Mouse (Mus musculus) heart, adult 9 months (tissue): Measurements from ENCODE around the gene Ssbp1.

Source experiments
- DNase-seq, 2 experiments: peaks; one replicate each; pipeline ENCODE4 v3.0.0; 2022; ENCODE audit warnings: low spot score in 2 of 2

The Ssbp1 gene

GRCm38 (mm10) chr6:40470916-40471719, at the start of gene Ssbp1:
Gene Ssbp1, plus strand, starts transcription at chr6:40471352.
- peak; percentile 86 to 92 for DNase-seq

- peak in 1 of 2 experiments; percentile 11 for DNase-seq
Observed at GRCm38 (mm10) chr6:40423013-40423412, 48.1 kb upstream of the Ssbp1 start.

- DNase-seq = peak in 1 of 2 experiments; percentile 24
Observed at GRCm38 (mm10) chr6:40423774-40424173, 47.4 kb upstream of the Ssbp1 start.

- DNase-seq = no peak
Observed at GRCm38 (mm10) chr6:40427441-40427840, 43.7 kb upstream of the Ssbp1 start.

- no peak for DNase-seq
Observed at GRCm38 (mm10) chr6:40428696-40429095, 42.5 kb upstream of the Ssbp1 start.

- no peak for DNase-seq
Observed at GRCm38 (mm10) chr6:40429521-40429931, 41.6 kb upstream of the Ssbp1 start.

GRCm38 (mm10) chr6:40430251-40430650, 40.9 kb upstream of the Ssbp1 start:
- DNase-seq = peak in 1 of 2 experiments; percentile 6

- DNase-seq = no peak
Observed at GRCm38 (mm10) chr6:40430878-40431277, 40.3 kb upstream of the Ssbp1 start.

- no peak for DNase-seq
Observed at GRCm38 (mm10) chr6:40431356-40431755, 39.8 kb upstream of the Ssbp1 start.

- DNase-seq = no peak
Observed at GRCm38 (mm10) chr6:40431812-40432211, 39.3 kb upstream of the Ssbp1 start.

GRCm38 (mm10) chr6:40432346-40433275, 38.5 kb upstream of the Ssbp1 start:
- DNase-seq = no peak

- DNase-seq = no peak
Observed at GRCm38 (mm10) chr6:40434697-40435096, 36.5 kb upstream of the Ssbp1 start.

- DNase-seq = peak; percentile 7 to 14
Observed at GRCm38 (mm10) chr6:40435151-40436046, 35.8 kb upstream of the Ssbp1 start.

- DNase-seq = peak; percentile 75 to 77
Observed at GRCm38 (mm10) chr6:40436047-40436483, 35.1 kb upstream of the Ssbp1 start, which contains the start of gene E330009J07Rik. Gene E330009J07Rik, minus strand, starts transcription at chr6:40436135.

GRCm38 (mm10) chr6:40438936-40439335, 32.2 kb upstream of the Ssbp1 start, which contains the start of gene Wee2:
Gene Wee2, plus strand, starts transcription at chr6:40439088.
- no peak for DNase-seq

- DNase-seq = no peak
Observed at GRCm38 (mm10) chr6:40439731-40440130, 31.4 kb upstream of the Ssbp1 start.

- no peak for DNase-seq
Observed at GRCm38 (mm10) chr6:40441276-40441675, 29.9 kb upstream of the Ssbp1 start.

- no peak for DNase-seq
Observed at GRCm38 (mm10) chr6:40441755-40442154, 29.4 kb upstream of the Ssbp1 start.

- no peak for DNase-seq
Observed at GRCm38 (mm10) chr6:40443281-40443928, 27.7 kb upstream of the Ssbp1 start.

- no peak for DNase-seq
Observed at GRCm38 (mm10) chr6:40448626-40449025, 22.5 kb upstream of the Ssbp1 start.
